Mouse (Mus musculus) kidney, adult 2 months (tissue): ENCODE results near the gene BC004004.

ENCODE experiments used
- CTCF ChIP-seq: fragments of 200-500 bp; conservative IDR thresholded peaks from 2 replicates; pipeline ENCODE4 v1.5.1; 2011; ENCODE audit warnings: low read depth, mild to moderate bottlenecking, control low read depth, low read length, moderate library complexity, mixed read lengths; ENCODE audit not compliant: insufficient read depth, insufficient read length
- POLR2A ChIP-seq: fragments of 200-500 bp; IDR thresholded peaks from one replicate; pipeline ENCODE4 v1.6.1; 2011; ENCODE audit warnings: low read depth, low read length, control low read depth

- no peak for TF ChIP-seq POLR2A
- no peak for TF ChIP-seq CTCF
Observed at GRCm38 (mm10) chr17:29330221-29330620, 61.6 kb downstream of the BC004004 start.
